Mouse (Mus musculus) cerebellum, postnatal 36 days (tissue): ENCODE measurements around the gene Sec1.
A peak's percentile ranks its signal among the peaks of the same experiment; 100 is the strongest.

ENCODE experiments used
- DNase-seq, 2 experiments: peaks; one replicate each; pipeline ENCODE4 v3.0.0; 2021 to 2022; ENCODE audit warnings: mixed read lengths in 2 of 2

The Sec1 gene

DNA sequence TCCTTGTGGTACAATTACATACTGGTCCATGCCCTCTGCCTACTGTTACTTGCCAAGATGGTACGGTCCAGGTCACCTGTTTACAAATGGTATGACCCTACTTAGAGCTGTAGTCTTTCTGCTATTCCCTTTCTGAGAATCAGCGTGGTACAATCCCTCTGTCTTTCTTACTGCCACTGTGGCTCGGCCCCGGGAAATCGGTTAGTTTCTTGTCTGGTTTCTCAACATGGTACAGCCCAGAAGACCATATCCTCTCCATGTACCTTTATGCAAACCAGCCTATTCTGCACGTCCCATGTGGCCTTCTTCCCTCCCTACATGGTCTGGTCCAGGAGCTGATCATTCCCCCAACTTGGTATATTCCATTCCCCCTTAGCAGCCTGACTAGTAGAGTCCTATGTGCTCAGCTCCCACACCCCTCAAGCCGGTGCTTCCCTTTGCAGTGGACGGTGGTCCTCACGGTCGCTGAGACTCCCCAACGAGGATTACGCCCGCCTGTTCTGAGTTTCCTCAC, 9.9 kb upstream of the Sec1 start:
- peak; percentile 78 to 88 for DNase-seq

- DNase-seq, result peak in 1 of 2 experiments; percentile 43
These were observed 9.4 kb upstream of the Sec1 start for GRCm38 (mm10) chr7:45703521-45704033.

DNA sequence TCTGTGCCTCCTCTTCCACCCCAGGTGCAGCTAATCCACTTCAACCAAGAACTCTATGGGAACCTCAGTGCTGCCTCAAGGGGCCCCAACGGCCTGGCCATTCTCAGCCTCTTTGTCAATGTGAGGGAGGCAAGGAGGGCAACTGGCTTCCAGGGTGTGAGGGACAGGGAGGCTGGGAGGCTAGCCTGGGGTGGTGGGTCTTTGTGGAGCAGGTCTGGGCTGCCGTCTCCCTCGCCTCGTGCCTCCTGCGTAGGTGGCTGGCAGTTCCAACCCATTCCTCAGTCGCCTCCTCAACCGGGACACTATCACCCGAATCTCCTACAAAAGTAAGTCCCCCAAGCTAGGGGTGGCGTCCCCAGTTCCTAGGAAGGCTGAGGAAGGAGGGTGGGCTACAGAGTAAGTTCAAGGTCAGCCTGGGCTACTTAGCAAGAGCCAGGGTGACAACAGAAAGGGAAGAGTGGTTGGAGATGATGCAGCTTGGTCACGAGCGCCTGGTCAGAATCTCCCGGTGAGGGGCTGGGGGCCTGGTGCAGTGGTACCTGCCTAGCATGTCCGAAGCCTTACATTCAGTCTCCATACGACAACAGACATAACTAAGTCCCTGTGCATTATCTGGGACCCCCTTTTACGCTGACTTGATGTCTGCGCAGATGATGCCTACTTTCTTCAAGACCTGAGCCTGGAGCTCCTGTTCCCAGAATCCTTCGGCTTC, 8.8 kb upstream of the Sec1 start:
- DNase-seq, result no peak

- DNase-seq, result no peak
These were observed 8.1 kb upstream of the Sec1 start for GRCm38 (mm10) chr7:45702316-45702715.

- DNase-seq, result peak in 1 of 2 experiments; percentile 22
These were observed 7.4 kb upstream of the Sec1 start for GRCm38 (mm10) chr7:45701607-45702006.

GRCm38 (mm10) chr7:45701072-45701471, 6.9 kb upstream of the Sec1 start:
- DNase-seq, result no peak

GRCm38 (mm10) chr7:45700301-45701015, 6.3 kb upstream of the Sec1 start:
- DNase-seq, result peak; percentile 76 to 81

DNA sequence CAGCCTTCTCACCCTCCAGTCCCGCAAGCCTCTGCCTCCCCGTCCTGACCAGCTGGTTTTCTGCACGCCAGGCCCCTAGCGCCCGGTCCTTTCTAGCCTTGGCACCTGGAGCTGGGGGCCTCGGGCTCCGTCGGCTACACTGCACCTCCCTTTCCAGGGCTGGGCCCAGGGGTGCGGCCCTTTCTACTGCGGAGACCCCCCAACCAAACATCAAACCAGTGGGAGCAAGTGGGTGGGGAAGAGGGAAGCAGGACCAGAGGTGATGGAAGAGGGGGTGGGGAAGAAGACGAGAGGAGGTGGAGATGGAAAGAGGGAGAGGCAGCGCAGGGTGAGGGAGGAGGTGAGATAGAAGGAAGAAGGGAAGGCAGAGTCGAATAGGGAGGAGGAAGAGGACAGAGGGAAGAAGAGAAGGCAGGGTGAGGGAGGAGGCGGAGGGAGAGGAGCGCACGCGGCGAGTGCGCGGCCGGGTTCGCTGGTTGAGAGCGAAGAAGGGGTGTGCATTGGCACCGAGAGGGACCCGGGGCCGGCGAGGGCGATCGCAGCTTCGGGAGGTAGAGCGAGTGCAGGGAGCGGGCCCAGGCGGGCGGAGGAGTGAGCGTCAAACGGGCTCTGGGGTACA, 5.4 kb upstream of the Sec1 start, which contains the start of gene Car11:
TSS of gene Car11 (plus strand) at position 321 of the 619 bp plus-strand sequence.
- peak; percentile 55 to 61 for DNase-seq

GRCm38 (mm10) chr7:45697894-45698293, 3.7 kb upstream of the Sec1 start:
- DNase-seq, result no peak

GRCm38 (mm10) chr7:45695098-45695497, 896 bp upstream of the Sec1 start:
- DNase-seq, result no peak

- no peak for DNase-seq
These were observed 1.8 kb downstream of the Sec1 start for GRCm38 (mm10) chr7:45692364-45692763.

DNA sequence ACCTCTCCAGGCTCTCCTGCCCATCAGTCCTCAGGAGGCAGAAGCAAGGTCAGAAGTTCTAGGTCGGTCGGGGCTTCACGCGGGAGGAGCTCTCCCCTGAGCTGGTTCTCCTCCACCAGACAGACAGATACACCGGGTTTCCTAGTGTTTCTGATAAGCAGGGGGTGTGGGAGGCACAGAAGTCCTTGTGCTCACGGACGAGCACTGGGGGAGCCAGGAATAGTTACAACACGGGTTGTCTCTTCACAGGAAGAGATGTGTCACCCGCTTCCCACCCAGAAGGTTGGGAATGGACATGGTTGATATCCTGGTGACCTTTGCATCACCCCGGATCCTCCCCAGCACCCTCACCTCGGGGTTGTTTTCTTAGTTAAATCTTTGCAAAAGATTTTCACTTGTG, 4.4 kb downstream of the Sec1 start:
- no peak for DNase-seq

DNA sequence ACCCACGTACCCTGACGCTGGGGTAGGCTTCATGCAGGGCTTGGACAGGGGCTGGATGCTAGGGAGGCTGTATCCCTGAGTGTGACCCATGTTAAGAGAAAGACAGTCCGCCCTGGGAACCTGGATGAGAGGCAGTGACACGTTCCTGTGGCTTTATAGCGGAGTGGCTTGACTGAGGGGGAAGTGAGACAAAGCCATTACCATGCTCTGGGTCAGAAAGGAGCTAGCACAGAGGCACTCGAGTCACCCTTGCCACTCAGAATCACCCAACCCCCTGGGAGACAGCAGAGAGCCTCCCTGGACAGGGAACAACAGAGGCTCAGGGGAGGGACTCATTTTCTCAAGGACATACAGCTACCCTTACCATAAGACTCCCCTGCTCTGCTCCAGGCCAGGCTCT, 5.1 kb downstream of the Sec1 start:
- DNase-seq, result no peak

- DNase-seq, result no peak
These were observed 7.4 kb downstream of the Sec1 start for GRCm38 (mm10) chr7:45686841-45687240.

DNA sequence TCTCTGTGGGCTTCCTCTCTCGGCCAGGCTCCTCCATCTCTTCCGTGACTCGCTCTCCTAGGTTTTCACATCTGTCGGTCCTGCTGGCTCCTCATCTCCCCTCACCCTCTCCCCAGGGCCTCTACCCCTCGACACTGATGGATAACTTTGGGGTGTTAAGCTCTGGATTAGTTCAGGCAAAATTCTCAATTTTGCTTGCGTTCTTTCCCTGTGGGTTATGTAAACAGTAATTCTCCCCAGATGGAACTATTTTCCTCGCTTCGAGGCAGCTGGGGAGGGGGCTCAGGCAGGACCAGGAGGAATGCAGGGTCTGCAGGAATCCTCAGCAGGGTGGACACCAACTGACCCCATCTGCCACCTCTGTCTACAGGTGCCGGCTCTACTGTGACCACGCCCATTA, 8.4 kb downstream of the Sec1 start:
- no peak for DNase-seq

DNA sequence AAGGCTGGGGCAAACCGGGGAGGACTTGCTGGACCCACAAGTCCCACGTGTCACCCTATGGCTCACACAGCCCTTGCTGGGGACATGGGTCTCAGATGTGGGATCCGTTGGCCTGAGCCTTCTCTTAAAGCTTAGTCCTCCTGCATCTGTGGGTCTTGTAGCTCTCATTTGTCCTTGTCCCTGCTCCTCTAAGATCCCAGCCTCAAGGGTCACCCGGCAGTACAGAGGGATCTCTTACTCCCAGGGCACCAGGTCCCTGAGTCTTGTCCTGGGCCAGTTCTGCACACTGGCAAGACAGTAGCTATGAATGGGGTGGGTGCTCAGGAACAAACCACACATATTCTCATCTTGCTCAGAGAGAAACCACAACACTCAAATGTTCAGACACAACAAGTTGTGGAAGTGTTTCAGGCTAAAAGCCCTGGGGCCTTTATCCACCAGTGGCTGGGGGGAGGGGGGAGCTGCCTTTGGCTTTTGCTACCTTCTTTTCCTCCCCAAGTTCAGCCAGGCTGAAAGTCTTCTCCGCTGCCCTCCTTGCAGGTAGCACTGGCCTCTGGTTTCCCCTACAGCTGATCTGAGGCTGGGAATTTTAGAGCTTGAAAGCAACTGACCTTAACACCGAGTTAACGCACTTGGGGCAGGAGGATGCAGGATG, 10.7 kb downstream of the Sec1 start, which contains the start of gene Ntn5:
TSS of gene Ntn5 (plus strand) at position 627 of the 655 bp plus-strand sequence.
- DNase-seq, result no peak

GRCm38 (mm10) chr7:45682144-45683126, 11.8 kb downstream of the Sec1 start:
- peak; percentile 92 to 94 for DNase-seq

GRCm38 (mm10) chr7:45681046-45681736, 13.0 kb downstream of the Sec1 start:
- peak; percentile 69 to 70 for DNase-seq

DNA sequence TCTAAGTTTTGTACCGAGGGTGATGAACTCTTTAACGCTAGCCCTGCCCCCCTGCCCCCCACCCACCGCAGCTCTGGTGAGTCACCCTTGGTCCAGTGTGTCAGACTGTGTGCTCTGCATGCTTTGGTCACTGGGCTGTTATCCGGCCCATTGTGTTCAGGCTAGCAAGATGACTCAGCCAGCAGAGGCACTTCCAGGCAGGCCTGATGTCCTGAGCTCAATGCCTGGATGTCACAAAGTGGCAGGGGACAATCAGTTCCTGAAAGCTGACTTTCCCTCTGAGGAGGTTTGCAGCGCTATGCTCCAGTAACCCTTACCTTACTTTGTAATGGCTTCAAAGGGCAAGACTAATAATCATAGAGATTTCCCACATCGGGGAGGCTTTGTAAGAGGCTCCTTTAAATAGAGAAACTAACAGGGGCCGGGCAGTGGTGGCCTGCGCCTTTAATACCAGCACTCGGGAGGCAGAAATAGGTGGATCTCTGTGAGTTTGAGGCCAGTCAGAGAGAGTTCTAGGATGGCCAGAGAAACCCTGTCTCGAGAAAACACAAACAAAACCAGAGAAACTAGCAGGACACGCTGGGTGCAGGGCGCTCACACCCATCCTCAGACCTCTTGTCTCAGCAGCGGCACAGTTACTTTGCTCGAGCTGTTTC, 14.1 kb downstream of the Sec1 start:
- peak in 1 of 2 experiments; percentile 25 for DNase-seq

DNA sequence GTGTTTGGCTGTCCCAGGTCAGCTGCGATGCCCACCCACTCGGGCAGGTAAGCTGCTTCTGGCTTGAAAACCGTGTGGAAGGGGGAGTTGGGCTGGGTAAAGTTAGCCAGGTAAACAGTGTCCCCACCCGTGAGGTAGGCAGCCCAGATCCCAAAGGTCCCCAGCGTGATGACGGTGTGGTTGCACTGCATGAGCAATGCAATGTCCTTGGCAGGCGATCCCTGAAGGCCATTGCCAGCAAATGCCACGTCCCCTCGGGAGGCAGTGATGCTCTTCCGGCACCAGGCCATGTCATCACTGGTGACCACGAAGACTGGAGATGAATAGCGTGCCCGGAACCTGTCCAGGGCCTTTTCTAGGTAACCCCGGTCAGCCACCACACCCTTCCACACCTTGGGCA, 15.7 kb downstream of the Sec1 start:
- DNase-seq, result no peak
